Mouse (Mus musculus) testis, adult 2 months (tissue): Measurements from ENCODE around the gene Dgki. TPM values are rescaled to one million over a fixed set of nuclear protein-coding genes. Genes with fewer than 3 reads are reported as not detected.

ENCODE experiments used
- H3K27ac ChIP-seq: fragments of 200-500 bp; 2 replicates; pipeline ENCODE4 v1.5.1; 2012; ENCODE audit warnings: low read depth, low read length; ENCODE audit not compliant: control insufficient read depth, insufficient read depth
- H3K27me3 ChIP-seq: fragments of 200-500 bp; 2 replicates; pipeline ENCODE4 v1.6.1; 2012; ENCODE audit warnings: mild to moderate bottlenecking, low read length, moderate library complexity; ENCODE audit not compliant: control insufficient read depth, insufficient read depth
- H3K36me3 ChIP-seq: fragments of 200-500 bp; 2 replicates; pipeline ENCODE4 v1.6.1; 2012; ENCODE audit warnings: mild to moderate bottlenecking, low read length; ENCODE audit not compliant: control insufficient read depth, insufficient read depth
- H3K4me1 ChIP-seq: fragments of 200-500 bp; 2 replicates; pipeline ENCODE4 v1.6.1; 2012; ENCODE audit warnings: low read length; ENCODE audit not compliant: control insufficient read depth, insufficient read depth
- H3K4me3 ChIP-seq: fragments of 200-500 bp; 2 replicates; pipeline ENCODE4 v1.5.1; 2012; ENCODE audit warnings: low read depth, mild to moderate bottlenecking, low read length, moderate library complexity, mixed read lengths; ENCODE audit not compliant: control insufficient read depth
- CTCF ChIP-seq: fragments of 200-500 bp; IDR thresholded peaks from 2 replicates; pipeline ENCODE4 v1.5.1; 2012; ENCODE audit warnings: low read depth, mild to moderate bottlenecking, inconsistent platforms, low read length, moderate library complexity; ENCODE audit not compliant: control insufficient read depth, insufficient read depth, insufficient replicate concordance
- POLR2A ChIP-seq: fragments of 200-500 bp; IDR thresholded peaks from 2 replicates; pipeline ENCODE4 v1.6.1; 2012; ENCODE audit warnings: low read depth, mild to moderate bottlenecking, inconsistent platforms, low read length, moderate library complexity; ENCODE audit not compliant: control insufficient read depth
- polyA plus RNA-seq: library from polyadenylated mRNA; depleted of rRNA; stranded (reverse); fragments of >200 nt; gene quantifications from 2 replicates; pipeline ENCODE4 v1.2.3, GENCODE M21; 2012

Dgki gene
- polyA plus RNA-seq, 1 experiment = 0.10 TPM

DNA sequence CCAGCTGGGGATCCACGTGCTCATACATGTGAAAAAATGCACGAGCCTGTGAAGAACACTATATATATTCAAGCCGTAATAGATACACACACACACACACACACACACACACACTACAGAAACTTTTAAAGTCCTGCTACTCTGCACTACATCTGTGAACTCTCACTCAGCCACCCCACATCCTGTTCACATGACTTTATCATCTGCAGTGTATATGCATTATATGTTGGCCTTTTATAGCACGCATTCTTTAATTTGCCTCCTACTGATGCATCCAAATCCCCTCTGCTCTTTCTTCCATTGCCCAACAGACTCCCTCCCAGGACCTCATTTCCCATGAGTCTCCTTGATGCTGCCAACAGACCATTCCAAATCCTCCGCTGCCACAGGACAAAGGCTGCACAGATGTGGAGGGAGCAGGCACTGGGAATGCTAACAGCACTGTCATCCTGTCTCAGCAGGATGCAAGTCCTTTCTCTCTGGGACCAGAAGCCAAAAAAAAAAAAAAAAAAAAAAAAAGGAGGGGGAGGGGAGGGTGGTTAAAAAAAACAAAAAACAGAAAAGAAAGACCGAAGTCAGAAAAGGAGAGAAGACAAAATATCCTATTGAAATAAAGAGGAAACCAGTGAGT is 442.2 kb downstream of the Dgki start:
- H3K27me3 ChIP-seq = no peaks in the 10 kb centered on the region
- TF ChIP-seq CTCF (no peak), POLR2A (no peak)
- no peak overlapping the region for H3K27ac ChIP-seq
- H3K36me3 ChIP-seq = no peaks in the 10 kb centered on the region
- H3K4me3 ChIP-seq = no peak overlapping the region
- H3K4me1 ChIP-seq = no peaks in the 10 kb centered on the region

DNA sequence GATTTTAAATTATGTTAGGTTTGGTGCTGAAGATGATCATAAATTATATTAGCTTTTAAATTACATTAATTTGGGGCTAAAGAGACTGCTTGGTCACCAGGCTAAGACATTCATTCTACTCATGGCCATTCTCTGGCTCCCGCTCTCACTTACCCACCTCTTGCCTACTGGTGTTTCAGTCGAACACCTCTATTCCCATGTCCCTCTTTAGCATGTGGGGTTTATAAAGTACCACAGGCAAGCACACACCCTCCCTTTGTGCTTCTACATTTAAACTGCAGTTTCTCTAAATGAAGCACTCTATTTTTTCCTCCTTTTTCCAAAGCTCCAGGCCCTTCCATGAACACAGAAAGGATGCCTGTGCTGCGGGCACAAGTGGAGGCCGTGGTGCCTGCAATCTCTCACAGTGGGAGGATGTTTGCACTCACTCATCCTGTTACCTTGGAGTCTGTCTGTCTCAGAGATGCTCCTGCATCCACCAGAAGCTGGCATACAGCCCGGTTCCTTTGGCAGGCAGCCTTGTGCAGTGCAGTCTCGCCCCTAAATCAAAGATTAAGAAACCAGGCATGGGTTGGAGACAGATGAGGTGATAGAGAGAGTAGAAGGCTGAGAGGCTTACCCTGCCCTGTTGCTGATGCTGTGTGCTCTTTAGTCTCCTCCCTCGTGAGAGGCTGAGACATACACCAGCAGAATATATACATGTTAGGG is 449.4 kb downstream of the Dgki start:
- Histone ChIP-seq H3K36me3 (no peaks in the 10 kb centered on the region), H3K4me3 (no peak overlapping the region), H3K27me3 (no peaks in the 10 kb centered on the region), H3K27ac (no peak overlapping the region), H3K4me1 (no peaks in the 10 kb centered on the region)
- no peak for TF ChIP-seq CTCF
- no peak for TF ChIP-seq POLR2A

DNA sequence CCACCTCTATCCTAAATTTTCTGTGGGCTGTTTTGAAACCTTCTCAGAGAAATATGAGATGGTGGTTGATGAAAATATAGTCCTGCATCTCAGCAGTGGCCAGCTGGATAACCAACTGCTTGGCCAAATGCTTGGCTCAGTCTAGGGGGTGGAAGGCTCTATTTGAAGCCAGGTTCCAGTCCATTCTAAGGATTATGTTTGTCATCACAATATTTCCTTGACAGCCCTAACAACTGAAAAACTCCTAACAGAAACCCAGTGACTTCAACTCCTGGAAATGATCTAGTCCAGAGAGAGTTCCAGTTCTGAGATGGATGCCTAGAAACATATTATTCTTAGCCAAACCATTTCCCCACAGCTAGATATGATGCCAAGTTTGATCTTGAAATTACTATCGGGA is 454.7 kb downstream of the Dgki start:
- H3K4me1 ChIP-seq = no peaks in the 10 kb centered on the region
- H3K27ac ChIP-seq = no peak overlapping the region
- H3K4me3 ChIP-seq = no peak overlapping the region
- no peaks in the 10 kb centered on the region for H3K27me3 ChIP-seq
- TF ChIP-seq POLR2A (no peak), CTCF (no peak)
- no peaks in the 10 kb centered on the region for H3K36me3 ChIP-seq

DNA sequence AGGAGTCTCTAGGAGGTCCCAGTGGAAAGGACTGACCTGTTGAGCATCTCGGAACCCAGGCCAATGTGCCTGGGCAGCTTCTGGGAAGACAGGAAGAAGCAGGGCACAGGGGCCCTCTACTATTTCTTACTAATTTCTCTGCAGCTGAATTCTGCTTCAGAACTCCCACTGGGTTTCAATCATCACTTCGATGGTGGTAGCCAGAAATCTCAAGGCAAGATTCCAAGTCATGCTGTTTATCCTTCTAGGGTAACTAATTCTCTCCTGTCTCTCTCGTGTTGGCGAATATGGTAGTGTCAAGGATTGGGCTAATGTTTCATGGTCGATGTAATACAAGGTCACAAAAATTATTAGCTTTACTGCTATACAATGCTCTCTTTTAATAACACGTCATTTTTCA is 455.7 kb downstream of the Dgki start:
- no peak overlapping the region for H3K27ac ChIP-seq
- H3K4me3 ChIP-seq = no peak overlapping the region
- H3K36me3 ChIP-seq = no peaks in the 10 kb centered on the region
- no peaks in the 10 kb centered on the region for H3K4me1 ChIP-seq
- no peaks in the 10 kb centered on the region for H3K27me3 ChIP-seq
- TF ChIP-seq POLR2A (no peak), CTCF (no peak)

DNA sequence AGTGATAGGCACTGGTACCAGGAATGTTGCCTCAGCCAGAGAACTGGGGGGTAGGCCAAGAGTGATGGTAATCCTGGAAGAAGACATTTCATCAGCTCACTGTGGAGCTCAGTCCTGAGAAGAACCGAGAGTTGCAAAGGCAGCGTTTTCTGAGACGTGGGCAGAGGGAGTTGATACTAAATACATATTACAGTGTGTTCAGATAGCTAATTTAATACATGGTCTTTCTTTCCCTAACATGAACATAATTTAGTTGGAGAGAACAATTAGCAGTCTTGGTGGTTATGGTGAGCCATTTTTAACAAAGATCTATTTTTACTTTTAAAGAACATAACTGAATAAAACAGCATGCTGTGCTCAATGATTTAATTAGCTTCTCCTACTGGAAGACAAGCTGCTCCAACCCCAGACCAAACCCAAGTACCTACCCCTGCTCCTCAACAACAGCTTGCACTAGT is 456.9 kb downstream of the Dgki start:
- no peak for TF ChIP-seq CTCF
- TF ChIP-seq POLR2A = no peak
- no peaks in the 10 kb centered on the region for H3K4me1 ChIP-seq
- H3K27ac ChIP-seq = no peak overlapping the region
- H3K27me3 ChIP-seq = no peaks in the 10 kb centered on the region
- no peak overlapping the region for H3K4me3 ChIP-seq
- no peaks in the 10 kb centered on the region for H3K36me3 ChIP-seq

DNA sequence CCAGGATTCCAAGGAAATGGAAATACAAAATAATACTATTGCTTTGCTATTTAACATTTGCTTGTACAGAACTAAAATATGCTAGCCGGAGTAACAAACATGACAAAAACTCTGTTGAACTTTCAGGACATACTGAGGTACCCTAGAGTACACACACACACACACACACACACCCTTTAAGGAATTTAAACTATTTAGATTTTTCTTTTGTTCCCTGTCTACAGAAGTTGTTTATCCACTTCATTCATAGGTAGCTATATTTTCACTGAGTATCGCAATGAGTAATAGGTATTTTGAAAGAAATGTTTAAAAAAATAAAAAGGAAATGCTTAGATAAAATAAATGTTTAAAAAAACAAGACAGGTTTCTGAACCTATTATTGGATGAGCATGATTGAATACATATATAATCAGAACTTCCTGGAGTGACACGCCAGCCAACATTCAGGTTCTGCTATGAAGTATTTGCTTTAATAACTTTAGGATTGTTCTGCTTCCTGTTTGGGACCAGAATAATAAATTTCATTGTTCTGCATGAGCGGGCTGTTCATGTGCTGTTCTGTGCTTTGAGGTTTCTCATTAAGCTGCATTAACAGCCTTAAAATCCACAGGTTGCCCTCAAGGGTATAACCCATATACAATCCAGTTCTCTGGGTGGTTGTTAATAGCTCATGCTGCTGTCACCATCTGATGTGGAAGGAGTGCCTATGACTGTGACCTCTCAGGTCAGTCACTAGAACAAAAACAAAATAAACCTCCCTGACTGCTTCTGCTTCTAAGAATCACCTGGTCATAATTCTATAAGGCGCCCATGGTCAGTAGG is 457.7 kb downstream of the Dgki start:
- no peak for TF ChIP-seq POLR2A
- no peak for TF ChIP-seq CTCF
- no peak overlapping the region for H3K4me3 ChIP-seq
- no peaks in the 10 kb centered on the region for H3K36me3 ChIP-seq
- H3K4me1 ChIP-seq = no peaks in the 10 kb centered on the region
- H3K27me3 ChIP-seq = no peaks in the 10 kb centered on the region
- no peak overlapping the region for H3K27ac ChIP-seq

DNA sequence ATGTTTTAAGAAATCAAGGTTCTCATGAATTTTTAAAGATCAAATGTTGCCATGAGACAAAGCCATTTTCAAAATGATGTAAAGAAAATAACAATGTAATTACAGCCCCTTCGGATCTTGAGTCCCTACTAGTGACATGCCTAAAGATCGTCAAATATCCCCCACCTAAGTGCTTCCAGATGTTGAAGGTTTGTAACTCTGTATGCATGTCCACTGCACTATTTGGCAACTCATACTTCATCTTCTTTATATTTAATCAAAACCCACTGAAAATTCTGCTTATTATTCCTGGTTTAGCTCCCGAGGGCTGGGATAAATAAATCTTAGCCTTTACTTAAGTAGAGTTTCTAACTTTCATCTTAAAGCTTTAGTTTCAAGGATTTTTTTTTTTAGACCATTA is 458.3 kb downstream of the Dgki start:
- H3K27ac ChIP-seq = no peak overlapping the region
- TF ChIP-seq CTCF (no peak), POLR2A (no peak)

More for the DNA sequence above, 458.3 kb downstream of the Dgki start:
- no peaks in the 10 kb centered on the region for H3K4me1 ChIP-seq
- H3K4me3 ChIP-seq = no peak overlapping the region
- no peaks in the 10 kb centered on the region for H3K27me3 ChIP-seq
- no peaks in the 10 kb centered on the region for H3K36me3 ChIP-seq
